Mouse (Mus musculus) layer of hippocampus, postnatal 14 days (tissue): ENCODE data around the gene Gli1. TPM values are rescaled to one million over a fixed set of nuclear protein-coding genes. Genes with fewer than 3 reads are reported as not detected.
A peak's percentile ranks its signal among the peaks of the same experiment; 100 is the strongest.

Experiments
- DNase-seq, 2 experiments: peaks; one replicate each; pipeline ENCODE4 v3.0.0; 2021 to 2022; ENCODE audit warnings: low spot score in 2 of 2, mixed read lengths in 1 of 2
- long read RNA-seq, 2 experiments: library from polyadenylated mRNA; stranded (forward); transcript quantifications; one replicate each; pipeline ENCODE4 v2.0.0; 2021
- total RNA-seq, 2 experiments: library from RNA; stranded (reverse); gene quantifications; 2 replicates each; pipeline ENCODE4 v1.2.3; 2021

The Gli1 gene
- total RNA-seq, result 1 to 10 TPM; 2.0 to 3.3 TPM
- long read RNA-seq, experiment 1, result 0 reads
- long read RNA-seq, experiment 2, result 0 reads

GRCm38 (mm10) chr10:127341891-127342639, at the start of gene Gli1:
Gene Gli1 (minus strand): TSS chr10:127341974.
- peak; percentile 66 to 77 for DNase-seq

GRCm38 (mm10) chr10:127381743-127382134, 40.0 kb upstream of the Gli1 start:
- DNase-seq, result no peak

- DNase-seq, result peak; percentile 25 to 26
Observed at GRCm38 (mm10) chr10:127380767-127381742, 39.3 kb upstream of the Gli1 start.

- peak; percentile 87 to 93 for DNase-seq
Observed at GRCm38 (mm10) chr10:127380251-127380691, 38.5 kb upstream of the Gli1 start, which contains the start of gene R3hdm2. Gene R3hdm2 (plus strand): TSS chr10:127380327.

DNA sequence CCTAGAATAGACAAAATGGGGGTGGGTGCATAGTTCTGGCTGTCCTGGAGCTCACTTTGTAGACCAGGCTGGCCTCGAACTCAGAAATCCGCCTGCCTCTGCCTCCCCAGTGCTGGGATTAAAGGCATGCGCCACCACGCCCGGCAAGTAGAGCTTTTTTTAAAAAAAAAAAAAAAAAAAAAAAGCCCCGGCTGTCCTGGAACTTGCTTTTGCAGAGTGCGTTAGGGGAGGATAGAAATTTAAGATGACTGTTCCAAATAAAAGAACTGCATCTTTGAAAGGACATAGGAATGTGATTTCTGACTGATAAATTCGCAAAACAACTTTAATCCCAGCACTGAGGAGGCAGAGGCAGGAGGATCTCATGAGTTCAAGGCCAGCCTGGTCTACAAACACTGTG, 37.9 kb upstream of the Gli1 start:
- DNase-seq, result no peak

DNA sequence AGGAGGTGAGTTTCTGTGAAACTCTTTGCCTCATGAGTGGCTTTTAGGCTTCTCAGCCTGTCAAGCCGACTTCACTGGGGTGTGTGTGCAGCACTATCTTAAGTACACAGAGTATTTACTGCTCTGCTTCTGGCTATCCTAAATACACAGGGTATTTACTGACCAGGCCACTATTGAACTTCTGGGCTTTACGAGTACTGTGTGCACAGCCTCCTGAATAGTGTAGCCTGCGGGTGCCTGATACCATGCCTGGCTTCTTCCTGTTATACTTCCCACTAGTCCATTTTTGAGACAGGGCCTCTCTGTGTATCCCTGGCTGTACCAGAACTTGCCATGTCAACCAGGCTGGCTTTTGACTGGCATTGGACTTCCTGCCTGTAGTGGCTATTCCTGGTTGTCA, 35.9 kb upstream of the Gli1 start:
- no peak for DNase-seq

- no peak for DNase-seq
Observed at GRCm38 (mm10) chr10:127371023-127371422, 29.2 kb upstream of the Gli1 start.

- DNase-seq, result no peak
Observed at GRCm38 (mm10) chr10:127369834-127370820, 28.4 kb upstream of the Gli1 start, which contains the start of gene Inhbc. Gene Inhbc (minus strand): TSS chr10:127370431.

GRCm38 (mm10) chr10:127368273-127368672, 26.5 kb upstream of the Gli1 start:
- no peak for DNase-seq

GRCm38 (mm10) chr10:127367116-127367515, 25.3 kb upstream of the Gli1 start:
- no peak for DNase-seq

GRCm38 (mm10) chr10:127360714-127361113, 18.9 kb upstream of the Gli1 start:
- DNase-seq, result no peak

GRCm38 (mm10) chr10:127355336-127355735, 13.6 kb upstream of the Gli1 start:
- no peak for DNase-seq

DNA sequence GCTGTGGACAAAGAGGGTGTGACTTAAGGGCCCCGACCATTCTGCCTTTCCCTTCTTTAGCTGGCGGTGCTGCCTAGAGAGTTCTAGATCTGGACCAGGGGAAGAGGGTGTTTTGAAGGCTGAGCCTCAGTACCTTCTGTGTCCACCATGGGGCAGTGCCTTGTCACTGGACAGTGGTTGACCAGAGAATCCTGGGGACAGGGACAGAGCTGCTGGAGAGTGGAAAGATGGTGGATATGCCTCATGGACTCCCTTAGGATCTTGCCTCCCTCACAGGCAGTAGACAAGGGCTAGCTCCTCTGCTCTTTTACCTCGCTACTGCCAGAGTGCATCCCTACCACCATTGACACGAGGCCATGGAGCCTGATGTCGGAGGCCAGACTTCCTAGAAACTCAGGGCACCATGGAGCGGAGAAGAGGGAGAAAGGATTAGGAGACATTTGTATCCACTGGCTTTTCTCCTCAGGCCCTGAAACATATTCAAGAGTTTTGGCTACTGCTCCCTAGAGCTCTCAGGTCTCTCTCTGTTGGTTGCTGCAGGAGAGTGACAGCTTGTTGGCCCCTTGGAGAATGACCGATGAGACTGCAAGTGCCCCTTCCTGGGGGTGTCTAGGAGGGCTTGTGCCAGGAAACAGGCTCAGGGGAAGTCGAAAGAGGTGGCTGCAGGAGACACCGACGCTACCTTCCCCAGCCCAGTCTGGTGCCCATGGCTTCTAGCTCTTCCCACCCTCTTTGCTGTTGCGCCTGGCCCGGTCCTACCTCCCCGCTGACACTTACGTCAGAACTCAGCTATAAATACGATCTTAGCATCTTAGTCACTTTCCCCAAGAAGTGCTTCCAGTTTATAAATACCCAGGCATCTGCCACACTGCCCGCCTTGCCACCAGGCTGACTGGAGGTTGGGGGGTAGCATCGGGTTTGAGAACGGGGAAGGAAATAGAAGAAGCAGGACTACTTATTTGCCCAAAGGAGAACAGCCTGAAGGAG, 12.4 kb upstream of the Gli1 start, which contains the start of gene Inhbe:
Gene Inhbe, minus strand, starts transcription at position 503 of the 987 bp plus-strand sequence.
- peak in 1 of 2 experiments; percentile 37 for DNase-seq

DNA sequence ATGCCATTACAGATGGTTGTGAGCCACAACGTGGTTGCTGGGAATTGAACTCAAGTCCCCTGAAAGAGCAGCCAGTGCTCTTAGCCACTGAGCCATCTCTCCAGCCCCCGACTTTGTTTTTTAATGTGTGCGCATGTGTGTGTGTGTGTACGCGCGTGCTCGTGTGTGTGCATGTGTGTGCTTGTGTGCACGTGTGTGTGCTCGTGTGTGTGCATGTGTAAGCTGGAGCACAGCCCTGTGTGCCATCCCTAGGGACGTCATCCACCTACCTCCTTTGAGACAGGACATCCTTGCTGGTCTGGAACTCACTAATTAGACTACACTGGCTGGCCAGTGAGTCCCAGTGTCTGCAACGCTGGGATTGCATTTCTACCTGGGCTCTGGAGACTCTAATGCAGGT, 11.0 kb upstream of the Gli1 start:
- no peak for DNase-seq

DNA sequence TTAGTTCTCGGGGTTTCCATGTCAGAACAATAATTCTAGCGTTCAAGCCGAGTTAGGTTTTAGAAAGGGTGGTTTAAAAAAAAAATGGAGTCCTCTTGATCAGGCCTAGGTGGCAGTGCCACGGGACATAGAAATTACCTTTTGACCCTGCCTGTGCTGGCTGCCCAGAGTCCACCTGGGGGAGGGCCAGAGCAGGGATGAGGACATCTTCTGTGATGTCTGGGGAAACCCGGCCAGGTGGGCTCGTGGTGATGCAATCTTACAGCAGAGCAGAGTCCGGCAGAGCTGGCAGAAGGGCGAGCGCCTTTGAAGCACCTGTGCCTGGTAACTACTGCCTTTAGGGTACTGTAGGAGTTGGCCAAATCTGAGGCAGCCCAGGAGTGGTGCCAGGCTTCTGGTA, 10.4 kb upstream of the Gli1 start:
- DNase-seq, result no peak

DNA sequence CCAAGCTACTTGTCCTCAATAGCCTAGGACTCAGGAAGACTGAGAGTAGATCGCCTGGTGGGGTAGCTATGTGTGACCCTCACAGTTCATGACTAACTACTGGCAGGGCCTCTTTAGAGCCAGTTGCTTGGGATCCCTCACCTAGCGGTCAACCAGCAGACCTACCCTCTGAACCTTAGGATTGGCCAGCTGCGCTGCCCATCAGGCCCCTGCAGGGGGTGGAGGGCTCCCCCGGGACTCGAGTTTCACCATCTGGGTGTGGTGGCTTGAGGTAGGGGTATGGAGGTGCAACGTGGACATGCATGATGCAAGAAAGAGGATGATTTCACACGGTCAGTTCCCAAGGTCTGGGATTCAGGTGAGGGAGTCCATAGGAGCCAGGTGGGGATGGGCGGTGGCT, 9.9 kb upstream of the Gli1 start:
- DNase-seq, result no peak

GRCm38 (mm10) chr10:127351285-127351595, 9.5 kb upstream of the Gli1 start:
- no peak for DNase-seq

GRCm38 (mm10) chr10:127350594-127351284, 9.0 kb upstream of the Gli1 start:
- peak; percentile 46 to 66 for DNase-seq

GRCm38 (mm10) chr10:127349810-127350209, 8.0 kb upstream of the Gli1 start:
- DNase-seq, result no peak
